Mouse (Mus musculus) spleen, adult 2 months (tissue): ENCODE measurements around the gene Ascc3.

Experiments used
- CTCF ChIP-seq: fragments of 200-500 bp; IDR thresholded peaks from 2 replicates; pipeline ENCODE4 v1.5.1; 2011; ENCODE audit warnings: mild to moderate bottlenecking, inconsistent platforms; ENCODE audit not compliant: insufficient read depth, insufficient read length, insufficient replicate concordance; ENCODE audit errors: extremely low read depth
- POLR2A ChIP-seq: fragments of 200-500 bp; IDR thresholded peaks from 2 replicates; pipeline ENCODE4 v1.6.1; 2011; ENCODE audit warnings: low read depth, low read length, inconsistent platforms

GRCm38 (mm10) chr10:50826829-50827228 is 234.4 kb downstream of the Ascc3 start:
- TF ChIP-seq CTCF, result no peak
- TF ChIP-seq POLR2A, result no peak
